Mouse (Mus musculus) embryonic facial prominence, embryonic 14.5 days (tissue): ENCODE results near the gene Tnnt1. TPM values are rescaled to one million over a fixed set of nuclear protein-coding genes. Genes with fewer than 3 reads are reported as not detected.

Experiments used
- ATAC-seq: fragments of 200-750 bp; cut with Nextera tagmentation; 2 replicates; pipeline ENCODE4 v1.8.0; 2017; ENCODE audit warnings: low read depth, moderate number of reproducible peaks, moderate TSS enrichment
- DNase-seq: peaks from one replicate; pipeline ENCODE4 v3.0.0-alpha.2; 2015; ENCODE audit warnings: low spot score
- H3K27ac ChIP-seq: fragments of 300-500 bp; sonication (generic); replicated peaks from 2 replicates; pipeline ENCODE4 v1.5.1; 2014; ENCODE audit warnings: low read depth, mild to moderate bottlenecking, low read length, moderate library complexity
- H3K27me3 ChIP-seq: fragments of 300-500 bp; sonication (generic); replicated peaks from 2 replicates; pipeline ENCODE4 v1.6.1; 2014; ENCODE audit warnings: low read length; ENCODE audit not compliant: control insufficient read depth, insufficient read depth
- H3K36me3 ChIP-seq: fragments of 300-500 bp; sonication (generic); 2 replicates; pipeline ENCODE4 v1.6.1; 2014; ENCODE audit warnings: low read length, mixed read lengths; ENCODE audit not compliant: control insufficient read depth, insufficient read depth
- H3K4me1 ChIP-seq: fragments of 300-500 bp; sonication (generic); 2 replicates; pipeline ENCODE4 v1.6.1; 2014; ENCODE audit warnings: antibody characterized with exemption, low read length; ENCODE audit not compliant: control insufficient read depth, insufficient read depth
- H3K4me2 ChIP-seq: fragments of 300-500 bp; sonication (generic); 2 replicates; pipeline ENCODE4 v1.6.1; 2014; ENCODE audit warnings: low read depth, mild to moderate bottlenecking, low read length, moderate library complexity, mixed read lengths
- H3K4me3 ChIP-seq: fragments of 300-500 bp; sonication (generic); 2 replicates; pipeline ENCODE4 v1.5.1; 2014; ENCODE audit warnings: low read depth, mild to moderate bottlenecking, low read length
- H3K9ac ChIP-seq: fragments of 300-500 bp; sonication (generic); 2 replicates; pipeline ENCODE4 v1.6.1; 2014; ENCODE audit warnings: low read depth, mild to moderate bottlenecking, low read length, moderate library complexity, mixed read lengths
- H3K9me3 ChIP-seq: fragments of 300-500 bp; sonication (generic); 2 replicates; pipeline ENCODE4 v1.6.1; 2016; ENCODE audit warnings: low read length; ENCODE audit not compliant: control insufficient read depth
- WGBS: fragments of 180-500 bp; shearing (Covaris S2); extraction: QIAGEN DNeasy Blood & Tissue Kit; methylation state at CpG from one replicate; pipeline ENCODE4 v1.1.7; 2014; 5-methylcytosine and 5-hydroxymethylcytosine counted together
- polyA plus RNA-seq: library from polyadenylated mRNA; unstranded; fragments of >200 nt; fragmentation: Nextera tagmentation; extraction: Ambion mirVana; gene quantifications from 2 replicates; pipeline ENCODE4 v1.2.1, GENCODE M21; 2014

Tnnt1 gene
- 405 and 459 TPM in 2 replicates for polyA plus RNA-seq

GRCm38 (mm10) chr7:4516332-4517050, at the start of gene Tnnt1:
Gene Tnnt1, minus strand, starts transcription at chr7:4516382.
- peak within 1 kb of the TSS; percentile 15 for H3K4me3 ChIP-seq
- 25% methylated on average over 4 of the region's 4 CpGs for WGBS
- peak within 1 kb of the TSS; percentile 15; the same call in 1 of the 2 replicates for H3K4me2 ChIP-seq
- DNase-seq = peak; percentile 71
- no peaks in the 10 kb centered on the region for H3K27me3 ChIP-seq
- H3K4me1 ChIP-seq = peaks cover 9% of the 10 kb centered on the region; the same call in 1 of the 2 replicates
- no peaks in the 10 kb centered on the region for H3K36me3 ChIP-seq
- ATAC-seq = peak; percentile 51
- H3K27ac ChIP-seq = peak within 1 kb of the TSS; percentile 68; the same call in 1 of the 2 replicates
- no peaks in the 10 kb centered on the region for H3K9me3 ChIP-seq
- H3K9ac ChIP-seq = 0 out of 2 replicates have a peak within 1 kb of the TSS, but pooled peaks have one; percentile 37

DNA sequence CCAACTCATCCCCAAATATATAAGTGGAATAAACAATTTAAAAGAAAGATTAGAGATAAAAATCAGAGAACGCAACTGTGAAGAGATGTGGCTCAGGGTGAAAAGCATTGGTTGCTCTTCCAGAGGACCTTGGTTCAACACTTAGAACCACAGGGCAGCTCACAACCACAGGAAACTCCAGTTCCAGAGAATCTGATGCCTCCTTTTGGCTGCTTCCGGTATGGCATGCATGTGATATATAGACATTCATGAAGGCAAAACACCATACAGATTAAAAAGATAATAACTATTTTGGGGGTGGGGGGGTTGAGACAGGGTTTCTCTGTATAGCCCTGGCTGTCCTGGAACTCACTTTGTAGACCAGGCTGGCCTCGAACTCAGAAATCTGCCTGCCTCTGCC, 46.5 kb upstream of the Tnnt1 start:
- no peaks in the 10 kb centered on the region for H3K4me1 ChIP-seq
- H3K4me3 ChIP-seq = no peak overlapping the region
- no peak overlapping the region for H3K4me2 ChIP-seq
- DNase-seq (no peak), ATAC-seq (no peak)
- no peak overlapping the region for H3K27ac ChIP-seq
- 97% methylated on average over 3 of the region's 3 CpGs for WGBS
- no peaks in the 10 kb centered on the region for H3K36me3 ChIP-seq
- no peaks in the 10 kb centered on the region for H3K9me3 ChIP-seq
- no peak overlapping the region for H3K9ac ChIP-seq
- H3K27me3 ChIP-seq = no peaks in the 10 kb centered on the region

- Histone ChIP-seq H3K9me3 (no peaks in the 10 kb centered on the region), H3K27me3 (no peaks in the 10 kb centered on the region), H3K4me3 (no peak overlapping the region), H3K27ac (no peak overlapping the region), H3K4me1 (no peaks in the 10 kb centered on the region), H3K4me2 (no peak overlapping the region), H3K36me3 (no peaks in the 10 kb centered on the region), H3K9ac (no peak overlapping the region)
- DNase-seq (no peak), ATAC-seq (no peak; the same call in 1 of the 2 replicates)
- 79% methylated on average over 6 of the region's 6 CpGs for WGBS
Observed at GRCm38 (mm10) chr7:4557167-4557560, 41.0 kb upstream of the Tnnt1 start.

DNA sequence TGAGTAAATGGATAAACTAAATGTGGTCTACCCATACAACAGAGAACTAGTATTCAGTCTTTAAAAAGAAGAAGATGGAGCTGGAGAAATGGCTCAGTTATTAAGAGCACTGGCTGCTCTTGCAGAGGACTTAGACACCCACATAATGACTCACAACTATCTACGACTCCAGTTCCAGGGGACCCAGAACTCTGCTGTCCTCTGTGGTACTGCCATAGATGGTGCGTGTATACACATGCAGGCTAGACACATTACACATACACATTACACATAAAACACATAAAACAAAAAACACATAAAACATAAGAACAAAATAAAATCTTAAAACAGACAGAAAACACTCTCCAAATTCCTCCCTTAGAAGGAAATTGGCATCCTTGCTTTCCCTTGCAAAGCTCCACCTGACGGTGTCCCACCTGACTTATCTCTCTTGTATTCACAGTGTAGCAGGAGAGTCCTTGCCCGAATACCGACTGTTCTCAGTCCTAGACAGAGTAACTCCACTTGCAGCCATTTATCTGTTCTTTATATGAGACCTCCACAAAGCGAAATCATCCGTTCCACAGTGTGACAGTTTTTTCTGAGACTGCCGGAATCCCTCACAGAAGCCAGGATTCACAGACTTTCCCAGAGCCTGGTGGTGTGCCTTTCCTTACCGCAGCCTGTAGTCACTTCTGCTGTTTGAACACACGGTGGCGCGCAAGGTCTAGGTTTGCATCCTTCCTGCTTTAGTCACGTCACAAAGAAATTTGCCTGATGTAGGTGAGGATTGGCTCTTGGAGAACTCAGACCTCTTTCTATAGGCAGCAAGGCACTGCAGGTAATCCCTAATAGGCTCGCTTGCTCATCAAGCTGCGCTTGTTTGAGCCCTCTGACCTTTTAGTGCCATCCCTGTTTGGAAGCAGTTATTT, 40.3 kb upstream of the Tnnt1 start:
- H3K4me3 ChIP-seq = no peak overlapping the region

DNA sequence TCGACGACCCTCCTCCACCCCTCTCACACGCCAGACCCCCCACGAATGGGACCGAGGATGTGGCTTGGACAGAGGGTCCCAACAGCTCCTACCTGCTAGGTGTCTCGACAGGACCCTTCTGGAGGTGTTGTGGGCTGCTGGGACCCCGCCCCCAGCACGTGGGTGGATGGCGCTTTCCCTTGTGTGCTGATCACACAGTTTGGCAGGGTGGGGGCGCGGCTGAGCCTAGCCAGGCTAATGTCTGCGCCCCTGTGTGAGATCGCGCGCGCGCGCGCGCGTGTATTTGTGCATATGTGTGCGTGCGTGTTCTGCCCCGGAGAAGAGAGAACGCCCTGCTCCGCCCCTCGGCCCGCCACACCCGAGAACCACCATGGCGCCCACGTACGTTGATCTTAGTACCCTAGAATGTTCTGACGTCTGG, 31.0 kb upstream of the Tnnt1 start, which contains the start of gene Syt5:
Gene Syt5 (minus strand): TSS at position 321 of the 421 bp plus-strand sequence.
- H3K27ac ChIP-seq = no peak within 1 kb of the TSS
- DNase-seq = peak; percentile 44

More for the DNA sequence above, 40.3 kb upstream of the Tnnt1 start:
- H3K36me3 ChIP-seq = no peaks in the 10 kb centered on the region
- H3K9me3 ChIP-seq = no peaks in the 10 kb centered on the region
- H3K4me1 ChIP-seq = no peaks in the 10 kb centered on the region
- H3K9ac ChIP-seq = no peak overlapping the region
- WGBS = 24% methylated on average over 15 of the region's 15 CpGs
- DNase-seq = peak; percentile 92
- no peak overlapping the region for H3K27ac ChIP-seq
- H3K27me3 ChIP-seq = no peaks in the 10 kb centered on the region
- ATAC-seq = peak; percentile 94
- H3K4me2 ChIP-seq = no peak overlapping the region

GRCm38 (mm10) chr7:4546591-4547131, 30.5 kb upstream of the Tnnt1 start:
- Histone ChIP-seq H3K9me3 (no peaks in the 10 kb centered on the region), H3K4me2 (peak overlapping the region; percentile 60), H3K4me3 (peak overlapping the region; percentile 31), H3K27ac (no peak overlapping the region), H3K27me3 (no peaks in the 10 kb centered on the region), H3K36me3 (no peaks in the 10 kb centered on the region), H3K9ac (peak overlapping the region; percentile 53), H3K4me1 (peaks cover 12% of the 10 kb centered on the region; the same call in 1 of the 2 replicates)
- peak; percentile 87 for ATAC-seq
- 2% methylated on average over 26 of the region's 26 CpGs for WGBS
- DNase-seq = peak; percentile 71

More for the DNA sequence above, 31.0 kb upstream of the Tnnt1 start, which contains the start of gene Syt5:
- Histone ChIP-seq H3K4me3 (peak within 1 kb of the TSS; percentile 31), H3K36me3 (no peaks in the 10 kb centered on the region), H3K9ac (peak within 1 kb of the TSS; percentile 53), H3K27me3 (no peaks in the 10 kb centered on the region), H3K9me3 (no peaks in the 10 kb centered on the region), H3K4me2 (peak within 1 kb of the TSS; percentile 60), H3K4me1 (peaks cover 12% of the 10 kb centered on the region; the same call in 1 of the 2 replicates)
- 5% methylated on average over 27 of the region's 33 CpGs for WGBS
- ATAC-seq = peak; percentile 69

- H3K27me3 ChIP-seq = no peaks in the 10 kb centered on the region
- H3K36me3 ChIP-seq = no peaks in the 10 kb centered on the region
- ATAC-seq (no peak; the same call in 1 of the 2 replicates), DNase-seq (no peak)
- no peak overlapping the region for H3K9ac ChIP-seq
- peak overlapping the region; percentile 60 for H3K4me2 ChIP-seq
- H3K27ac ChIP-seq = no peak overlapping the region
- H3K4me1 ChIP-seq = peaks cover 12% of the 10 kb centered on the region; the same call in 1 of the 2 replicates
- no peaks in the 10 kb centered on the region for H3K9me3 ChIP-seq
- WGBS = 68% methylated on average over 15 of the region's 15 CpGs
- H3K4me3 ChIP-seq = peak overlapping the region; percentile 31
Observed at GRCm38 (mm10) chr7:4546050-4546449, 29.9 kb upstream of the Tnnt1 start.

DNA sequence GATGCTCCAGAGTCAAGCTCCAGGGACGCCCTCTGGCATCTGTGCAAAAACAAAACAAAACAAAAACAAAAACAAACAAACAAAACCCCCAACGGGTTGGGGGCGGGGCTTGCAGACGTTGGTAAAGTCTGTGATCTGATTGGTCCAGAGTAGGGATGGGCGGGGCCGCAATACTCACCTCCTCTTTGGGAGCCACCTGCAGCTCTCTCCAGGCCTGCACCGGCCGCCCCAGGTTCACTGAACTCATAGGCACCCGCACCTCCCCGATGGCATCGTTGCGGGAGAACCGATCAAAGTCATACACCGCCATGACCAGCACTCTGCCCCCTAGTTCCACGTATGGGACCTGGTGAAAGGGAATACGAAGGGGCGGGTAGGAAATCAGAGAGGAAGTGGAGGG, 25.8 kb upstream of the Tnnt1 start:
- H3K4me1 ChIP-seq = peaks cover 7% of the 10 kb centered on the region; the same call in 1 of the 2 replicates
- DNase-seq = no peak

More for the DNA sequence above, 25.8 kb upstream of the Tnnt1 start:
- Histone ChIP-seq H3K27me3 (no peaks in the 10 kb centered on the region), H3K9ac (no peak overlapping the region), H3K36me3 (no peaks in the 10 kb centered on the region), H3K4me2 (no peak overlapping the region), H3K27ac (no peak overlapping the region), H3K9me3 (no peaks in the 10 kb centered on the region), H3K4me3 (no peak overlapping the region)
- no peak for ATAC-seq
- 32% methylated on average over 17 of the region's 17 CpGs for WGBS
